Mouse (Mus musculus) midbrain, embryonic 14.5 days (tissue): ENCODE measurements around the gene Scarf2. TPM values are rescaled to one million over a fixed set of nuclear protein-coding genes. Genes with fewer than 3 reads are reported as not detected.

Experiments used
- ATAC-seq: fragments of 200-750 bp; cut with Nextera tagmentation; 2 replicates; pipeline ENCODE4 v1.8.0; 2017; ENCODE audit warnings: moderate number of reproducible peaks, moderate library complexity; ENCODE audit not compliant: low FRiP score, low TSS enrichment
- DNase-seq: peaks from one replicate; pipeline ENCODE4 v3.0.0-alpha.2; 2015
- H3K27ac ChIP-seq: fragments of 300-500 bp; sonication (generic); replicated peaks from 2 replicates; pipeline ENCODE4 v1.5.1; 2014; ENCODE audit warnings: mild to moderate bottlenecking, low read depth, low read length, moderate library complexity
- H3K27me3 ChIP-seq: fragments of 300-500 bp; sonication (generic); 2 replicates; pipeline ENCODE4 v1.6.1; 2014; ENCODE audit warnings: low read length, control low read depth, mixed read lengths; ENCODE audit not compliant: control insufficient read depth, insufficient read depth
- H3K36me3 ChIP-seq: fragments of 300-500 bp; sonication (generic); 2 replicates; pipeline ENCODE4 v1.6.1; 2014; ENCODE audit warnings: low read length, control low read depth; ENCODE audit not compliant: control insufficient read depth, insufficient read depth
- H3K4me1 ChIP-seq: fragments of 300-500 bp; sonication (generic); 2 replicates; pipeline ENCODE4 v1.6.1; 2014; ENCODE audit warnings: mild to moderate bottlenecking, antibody characterized with exemption, low read length, control low read depth; ENCODE audit not compliant: control insufficient read depth, insufficient read depth
- H3K4me2 ChIP-seq: fragments of 300-500 bp; sonication (generic); 2 replicates; pipeline ENCODE4 v1.6.1; 2014; ENCODE audit warnings: mild to moderate bottlenecking, low read length, moderate library complexity
- H3K4me3 ChIP-seq: fragments of 300-500 bp; sonication (generic); replicated peaks from 2 replicates; pipeline ENCODE4 v1.5.1; 2014; ENCODE audit warnings: low read depth, low read length
- H3K9ac ChIP-seq: fragments of 300-500 bp; sonication (generic); replicated peaks from 2 replicates; pipeline ENCODE4 v1.6.1; 2014; ENCODE audit warnings: mild to moderate bottlenecking, low read length, moderate library complexity
- H3K9me3 ChIP-seq: fragments of 300-500 bp; sonication (generic); 2 replicates; pipeline ENCODE4 v1.6.1; 2016; ENCODE audit warnings: low read length, control low read depth, mixed read lengths; ENCODE audit not compliant: control insufficient read depth
- WGBS: fragments of 180-500 bp; shearing (Covaris S2); extraction: QIAGEN DNeasy Blood & Tissue Kit; methylation state at CpG from one replicate; pipeline ENCODE4 v1.1.7; 2014; 5-methylcytosine and 5-hydroxymethylcytosine counted together
- polyA plus RNA-seq: library from polyadenylated mRNA; unstranded; fragments of >200 nt; fragmentation: Nextera tagmentation; extraction: Ambion mirVana; gene quantifications from 2 replicates; pipeline ENCODE4 v1.2.1, GENCODE M21; 2014

Gene Scarf2
- 0.55 and 1.0 TPM in 2 replicates for polyA plus RNA-seq

- peak; percentile 49 for DNase-seq
- peaks cover 15% of the 10 kb centered on the region; the same call in 1 of the 2 replicates for H3K4me1 ChIP-seq
- 2% methylated on average over 57 of the region's 81 CpGs for WGBS
- peak; percentile 46 for ATAC-seq
- peak within 1 kb of the TSS; percentile 79 for H3K4me2 ChIP-seq
- peaks cover 68% of the 10 kb centered on the region for H3K27me3 ChIP-seq
- peak within 1 kb of the TSS; percentile 42 for H3K4me3 ChIP-seq
- H3K9ac ChIP-seq = peak within 1 kb of the TSS; percentile 56
- no peak within 1 kb of the TSS for H3K27ac ChIP-seq
- H3K36me3 ChIP-seq = peaks cover 16% of the 10 kb centered on the region
- H3K9me3 ChIP-seq = no peaks in the 10 kb centered on the region
Measured at GRCm38 (mm10) chr16:17796971-17797811, at the start of gene Scarf2. Scarf2 (plus strand) TSS chr16:17797282.

- ATAC-seq (no peak), DNase-seq (no peak)
- Histone ChIP-seq H3K4me2 (no peak overlapping the region), H3K27me3 (no peaks in the 10 kb centered on the region), H3K4me1 (no peaks in the 10 kb centered on the region), H3K9me3 (no peaks in the 10 kb centered on the region), H3K4me3 (no peak overlapping the region), H3K27ac (no peak overlapping the region), H3K9ac (no peak overlapping the region), H3K36me3 (no peaks in the 10 kb centered on the region)
- WGBS = 45% methylated on average over 3 of the region's 3 CpGs
Measured at GRCm38 (mm10) chr16:17753001-17753400, 44.1 kb upstream of the Scarf2 start.

GRCm38 (mm10) chr16:17753686-17754085 lies 43.4 kb upstream of the Scarf2 start:
- no peaks in the 10 kb centered on the region for H3K9me3 ChIP-seq
- ATAC-seq (no peak), DNase-seq (no peak)
- 45% methylated on average over 1 of the region's 1 CpGs for WGBS
- no peak overlapping the region for H3K27ac ChIP-seq
- no peaks in the 10 kb centered on the region for H3K36me3 ChIP-seq
- peaks cover 2% of the 10 kb centered on the region for H3K4me1 ChIP-seq
- H3K4me2 ChIP-seq = no peak overlapping the region
- H3K9ac ChIP-seq = no peak overlapping the region
- no peak overlapping the region for H3K4me3 ChIP-seq
- H3K27me3 ChIP-seq = no peaks in the 10 kb centered on the region

GRCm38 (mm10) chr16:17757756-17758155 lies 39.3 kb upstream of the Scarf2 start:
- Histone ChIP-seq H3K36me3 (no peaks in the 10 kb centered on the region), H3K27me3 (no peaks in the 10 kb centered on the region), H3K27ac (no peak overlapping the region), H3K4me3 (no peak overlapping the region), H3K4me1 (peaks cover 19% of the 10 kb centered on the region), H3K9me3 (no peaks in the 10 kb centered on the region), H3K4me2 (no peak overlapping the region), H3K9ac (no peak overlapping the region)
- ATAC-seq (no peak), DNase-seq (no peak)
- WGBS = 97% methylated on average over 1 of the region's 1 CpGs

GRCm38 (mm10) chr16:17758902-17759301 lies 38.2 kb upstream of the Scarf2 start:
- peaks cover 19% of the 10 kb centered on the region for H3K4me1 ChIP-seq
- peak overlapping the region; percentile 71 for H3K4me3 ChIP-seq
- no peaks in the 10 kb centered on the region for H3K27me3 ChIP-seq
- peak; percentile 6 for DNase-seq
- H3K36me3 ChIP-seq = no peaks in the 10 kb centered on the region
- no peak for ATAC-seq
- H3K4me2 ChIP-seq = peak overlapping the region; percentile 87
- peak overlapping the region; percentile 67 for H3K27ac ChIP-seq
- H3K9me3 ChIP-seq = no peaks in the 10 kb centered on the region
- WGBS = 58% methylated on average over 9 of the region's 9 CpGs
- H3K9ac ChIP-seq = peak overlapping the region; percentile 86

- Histone ChIP-seq H3K4me3 (peak within 1 kb of the TSS; percentile 71), H3K36me3 (0 out of 2 replicates have a peak, but pooled peaks cover 4% of the 10 kb centered on the region), H3K27me3 (no peaks in the 10 kb centered on the region), H3K9me3 (no peaks in the 10 kb centered on the region), H3K4me2 (peak within 1 kb of the TSS; percentile 87), H3K9ac (peak within 1 kb of the TSS; percentile 86), H3K27ac (peak within 1 kb of the TSS; percentile 84), H3K4me1 (peaks cover 19% of the 10 kb centered on the region)
- 1% methylated on average over 27 of the region's 28 CpGs for WGBS
- ATAC-seq (peak; percentile 96), DNase-seq (peak; percentile 97)
Measured at GRCm38 (mm10) chr16:17759344-17759773, 37.7 kb upstream of the Scarf2 start, which contains the start of gene Klhl22. Klhl22 (plus strand) TSS chr16:17759618.

- H3K36me3 ChIP-seq = 0 out of 2 replicates have a peak, but pooled peaks cover 7% of the 10 kb centered on the region
- ATAC-seq (peak; percentile 47), DNase-seq (peak; percentile 70)
- no peaks in the 10 kb centered on the region for H3K27me3 ChIP-seq
- H3K4me1 ChIP-seq = peaks cover 19% of the 10 kb centered on the region
- H3K4me3 ChIP-seq = peak overlapping the region; percentile 71
- 1% methylated on average over 54 of the region's 54 CpGs for WGBS
- peak overlapping the region; percentile 87 for H3K4me2 ChIP-seq
- peak overlapping the region; percentile 86 for H3K9ac ChIP-seq
- H3K9me3 ChIP-seq = no peaks in the 10 kb centered on the region
- H3K27ac ChIP-seq = peak overlapping the region; percentile 84
Measured at GRCm38 (mm10) chr16:17759813-17760321, 37.2 kb upstream of the Scarf2 start.

- H3K4me2 ChIP-seq = peak overlapping the region; percentile 87
- no peaks in the 10 kb centered on the region for H3K27me3 ChIP-seq
- peaks cover 19% of the 10 kb centered on the region for H3K4me1 ChIP-seq
- peak overlapping the region; percentile 86 for H3K9ac ChIP-seq
- 38% methylated on average over 8 of the region's 8 CpGs for WGBS
- no peak overlapping the region for H3K27ac ChIP-seq
- H3K9me3 ChIP-seq = no peaks in the 10 kb centered on the region
- H3K36me3 ChIP-seq = peaks cover 14% of the 10 kb centered on the region
- DNase-seq (peak; percentile 59), ATAC-seq (no peak)
- peak overlapping the region; percentile 71 for H3K4me3 ChIP-seq
Measured at GRCm38 (mm10) chr16:17760657-17761056, 36.4 kb upstream of the Scarf2 start.
